Mouse (Mus musculus): Measurements from ENCODE around the gene Nat8f2. TPM values are rescaled to one million over a fixed set of nuclear protein-coding genes. Genes with fewer than 3 reads are reported as not detected.

The Nat8f2 gene
- polyA plus RNA-seq (2012; rRNA removed), result not detected in 2 replicates

GRCm38 (mm10) chr6:85869006-85869405 is at the start of gene Nat8f2:
TSS of gene Nat8f2 (minus strand) at chr6:85869158.

GRCm38 (mm10) chr6:85915539-85916513 is 46.9 kb upstream of the Nat8f2 start, which contains the start of gene Nat8f1:
TSS of gene Nat8f1 (minus strand) at chr6:85915687.

GRCm38 (mm10) chr6:85911587-85911986 is 42.6 kb upstream of the Nat8f2 start, which contains the start of gene Tprkb:
TSS of gene Tprkb (plus strand) at chr6:85911865.

DNA sequence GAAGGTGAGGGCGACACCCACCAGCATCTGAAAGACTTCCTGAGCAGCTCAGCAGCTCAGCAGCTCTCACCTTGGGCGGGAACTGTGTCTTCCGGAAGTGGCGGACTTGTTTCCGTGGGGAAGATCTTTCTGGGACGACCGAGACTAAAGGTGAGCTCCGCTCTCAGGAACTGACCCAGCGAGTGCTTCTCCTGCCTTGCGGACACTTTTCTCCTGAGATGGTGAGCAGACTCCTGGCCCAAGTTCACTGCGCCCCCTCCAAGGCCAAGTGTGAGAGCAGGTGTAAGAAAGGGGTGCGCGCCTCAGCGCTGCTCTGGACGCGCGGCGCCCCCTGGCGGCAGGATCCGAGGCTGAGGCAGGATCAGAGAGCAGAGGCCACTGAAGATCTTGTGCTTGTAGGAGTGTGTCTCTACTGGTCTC is 35.7 kb upstream of the Nat8f2 start, which contains the start of gene Nat8f4:
TSS of gene Nat8f4 (minus strand) at position 243 of the 420 bp plus-strand sequence.

GRCm38 (mm10) chr6:85831796-85832321 is 37.1 kb downstream of the Nat8f2 start, which contains the start of gene Nat8:
TSS of gene Nat8 (minus strand) at chr6:85832082.

DNA sequence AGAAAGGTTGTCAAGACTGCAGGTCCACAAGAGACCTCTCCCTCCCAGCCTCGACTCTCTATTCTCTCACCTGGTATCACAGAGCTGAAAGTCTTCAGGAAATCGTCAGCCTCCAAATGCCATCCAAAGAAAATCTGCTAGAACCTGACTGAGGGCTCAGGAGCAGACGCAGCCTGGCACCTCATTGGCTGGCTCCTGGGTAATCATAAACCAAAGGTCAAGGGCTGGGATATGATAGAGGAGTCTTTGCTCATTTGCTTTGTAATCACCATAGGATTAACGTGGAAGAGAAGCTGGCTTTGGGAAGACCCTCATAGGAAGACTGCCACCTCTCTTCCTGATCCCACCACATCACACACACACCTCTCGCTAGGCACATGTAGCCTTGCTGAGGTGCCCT is 48.1 kb downstream of the Nat8f2 start, which contains the start of the genes Nat8f6 and Nat8f5:
TSS of gene Nat8f6 (minus strand) at position 118 of the 400 bp plus-strand sequence.
TSS of gene Nat8f5 (minus strand) at position 136 of the 400 bp plus-strand sequence.

Other genes starting within 250 kb of the Nat8f2 start
- 2.4 TPM in 1 of 2 replicates, not detected in the other for gene Nat8f7, start 156.0 kb downstream of the Nat8f2 start, polyA plus RNA-seq (2012; rRNA removed)
- 0.24 and 0.26 TPM in 2 replicates for gene Nat8f3, start 103.4 kb downstream of the Nat8f2 start, polyA plus RNA-seq (2012; rRNA removed)
- 0.35 TPM in 1 of 2 replicates, not detected in the other for gene Nat8f6, start 48.2 kb downstream of the Nat8f2 start, polyA plus RNA-seq (2012; rRNA removed)
- 0.29 TPM in 1 of 2 replicates, not detected in the other for gene Nat8f5, start 48.2 kb downstream of the Nat8f2 start, polyA plus RNA-seq (2012; rRNA removed)
- 0.06 and 0.39 TPM in 2 replicates for gene Nat8, start 37.1 kb downstream of the Nat8f2 start, polyA plus RNA-seq (2012; rRNA removed)
- gene Nat8f4, start 35.7 kb upstream of the Nat8f2 start, polyA plus RNA-seq (2012; rRNA removed), result 0.37 TPM in 2 replicates
- gene Tprkb, start 42.7 kb upstream of the Nat8f2 start, polyA plus RNA-seq (2012; rRNA removed), result 4.3 and 7.4 TPM in 2 replicates
- gene Nat8f1, start 46.5 kb upstream of the Nat8f2 start, polyA plus RNA-seq (2012; rRNA removed), result 4.8 and 4.9 TPM in 2 replicates
- 17.4 and 20.1 TPM in 2 replicates for gene Dusp11, start 92.5 kb upstream of the Nat8f2 start, polyA plus RNA-seq (2012; rRNA removed)
- gene Figla, start 147.0 kb upstream of the Nat8f2 start, polyA plus RNA-seq (2012; rRNA removed), result not detected in 2 replicates
- 0.50 and 0.77 TPM in 2 replicates for gene Add2, start 159.5 kb upstream of the Nat8f2 start, polyA plus RNA-seq (2012; rRNA removed)